ENCODE assay signal across 9 mouse cellular contexts in genomic region chr7:118841796-118842195, GRCm38 (mm10). TPM values are rescaled to one million over a fixed set of nuclear protein-coding genes. Genes with fewer than 3 reads are reported as not detected.
DNase-seq lines count a peak whose midpoint lies in the region; ATAC-seq and TF ChIP-seq lines count a peak whose summit lies in the region.
"Had no signal": no experiment of that assay in that cellular context is flagged by ENCODE, and none has a peak within 500 bp of the region (broad histone marks: within the 10 kb centered on the region; RNA-seq: fewer than 3 reads in every experiment).

No protein-coding gene starts in this region.

- H3K36me3 ChIP-seq in heart, embryonic 13.5 days: peaks cover 98% of the 10 kb centered on the region
- peaks cover 99% of the 10 kb centered on the region for H3K36me3 ChIP-seq in neural tube, embryonic 13.5 days
- H3K36me3 ChIP-seq in stomach, postnatal 0 days (ENCODE audit: control insufficient read depth, insufficient read depth, low read length): peaks cover 20% of the 10 kb centered on the region

- peaks cover 11% of the 10 kb centered on the region for H3K4me1 ChIP-seq in heart, embryonic 13.5 days
- H3K4me1 ChIP-seq in neural tube, embryonic 13.5 days (replicated peaks): peaks cover 6% of the 10 kb centered on the region; the same call in 1 of the 2 replicates
- H3K4me1 ChIP-seq in stomach, postnatal 0 days (replicated peaks; ENCODE audit: control insufficient read depth, insufficient read depth): no peaks in the 10 kb centered on the region

- H3K27ac ChIP-seq in heart, embryonic 13.5 days (replicated peaks): peak overlapping the region; percentile 59; the same call in 1 of the 2 replicates
- no peak overlapping the region for H3K27ac ChIP-seq in neural tube, embryonic 13.5 days (replicated peaks)
- no peak overlapping the region for H3K27ac ChIP-seq in stomach, postnatal 0 days (replicated peaks)

- no peak for ATAC-seq in heart, embryonic 13.5 days (ENCODE audit: extremely low read depth, insufficient number of reproducible peaks, low FRiP score, low TSS enrichment)
- ATAC-seq in neural tube, embryonic 13.5 days (ENCODE audit: low read depth): peak; percentile 45; the same call in 1 of the 2 replicates
- 0 out of 2 replicates have a peak, but pooled peaks have one; percentile 30 for ATAC-seq in stomach, postnatal 0 days (ENCODE audit: low FRiP score, low TSS enrichment)
- ATAC-seq in activated CD4-positive, CD25-positive, alpha-beta regulatory T cell, adult 4 months: no peak
- ATAC-seq in erythroid progenitor cell, adult 5-6 weeks (replicated peaks; ENCODE audit: low FRiP score, poor library complexity, severe bottlenecking): no peak

- H3K27me3 ChIP-seq in heart, embryonic 13.5 days (replicated peaks): no peaks in the 10 kb centered on the region
- H3K27me3 ChIP-seq in neural tube, embryonic 13.5 days: no peaks in the 10 kb centered on the region
- H3K27me3 ChIP-seq in stomach, postnatal 0 days (ENCODE audit: control insufficient read depth, insufficient read depth, low read length): no peaks in the 10 kb centered on the region
- H3K27me3 ChIP-seq: megakaryocyte, embryonic 14.5 days had no signal

- peak; percentile 20; the same call in 1 of the 2 replicates for TF ChIP-seq CTCF in stomach, postnatal 0 days (IDR thresholded peaks at IDR 0.05; ENCODE audit: low read depth)

- WGBS in heart, embryonic 13.5 days: 33% methylated on average over 1 of the region's 1 CpGs
- 63% methylated on average over 1 of the region's 1 CpGs for WGBS in neural tube, embryonic 13.5 days
- 26% methylated on average over 1 of the region's 1 CpGs for WGBS in stomach, postnatal 0 days

- no peaks in the 10 kb centered on the region for H3K9me3 ChIP-seq in heart, embryonic 13.5 days
- no peaks in the 10 kb centered on the region; the same call in 1 of the 2 replicates for H3K9me3 ChIP-seq in neural tube, embryonic 13.5 days
- H3K9me3 ChIP-seq in stomach, postnatal 0 days (ENCODE audit: control insufficient read depth, low read length): no peaks in the 10 kb centered on the region

- no peak for DNase-seq in heart, postnatal 36 days
- DNase-seq in neural tube, embryonic 10.5 days (ENCODE audit: extremely low spot score, low spot score): no peak
- DNase-seq in brain, adult 2 months (ENCODE audit: low read depth, low spot score): peak; percentile 87
- DNase-seq in stomach, postnatal 0 days (ENCODE audit: low spot score): no peak

- no peak overlapping the region for H3K4me3 ChIP-seq in heart, embryonic 13.5 days
- no peak overlapping the region for H3K4me3 ChIP-seq in neural tube, embryonic 13.5 days
- H3K4me3 ChIP-seq in stomach, postnatal 0 days (ENCODE audit: low read depth, low read length): no peak overlapping the region
- H3K4me3 ChIP-seq: megakaryocyte, embryonic 14.5 days had no signal

- intact Hi-C loops in heart, postnatal 36 days (cut with DNase I): no loop called here

- no peak overlapping the region for H3K4me2 ChIP-seq in heart, embryonic 13.5 days
- no peak overlapping the region for H3K4me2 ChIP-seq in neural tube, embryonic 13.5 days
- no peak overlapping the region for H3K4me2 ChIP-seq in stomach, postnatal 0 days (replicated peaks; ENCODE audit: low read depth)

- no peak overlapping the region for H3K9ac ChIP-seq in heart, embryonic 13.5 days
- H3K9ac ChIP-seq in neural tube, embryonic 13.5 days: no peak overlapping the region
- no peak overlapping the region for H3K9ac ChIP-seq in stomach, postnatal 0 days (ENCODE audit: low read length)

- TF ChIP-seq EP300 in stomach, postnatal 0 days (optimal IDR thresholded peaks at IDR 0.05): no peak

RNA-seq across cellular contexts. Expression of gene Iqck, which starts 13.8 kb away (rescaled TPM):
- polyA plus RNA-seq in heart, embryonic 13.5 days (2015; fragmentation: Nextera tagmentation; extraction: Ambion mirVana): 0.96 and 1.1 TPM in 2 replicates
- under 1 TPM; 0.33 to 0.35 TPM for total RNA-seq in heart, postnatal 36 days (2021)
- 2.4 and 3.8 TPM in 2 replicates for polyA plus RNA-seq in neural tube, embryonic 13.5 days (2015; fragmentation: Nextera tagmentation; extraction: Ambion mirVana)
- polyA plus RNA-seq in stomach, postnatal 0 days (2015; fragmentation: Nextera tagmentation; extraction: Ambion mirVana): 1.1 and 1.5 TPM in 2 replicates
- under 1 TPM in 1 of 2 experiments, not detected in 1; 0.12 TPM for polyA plus RNA-seq in activated CD4-positive, CD25-positive, alpha-beta regulatory T cell, adult 4 months (2017; shearing (Covaris generic))
- not detected in 2 replicates for total RNA-seq in erythroid progenitor cell, adult 5-6 weeks (2015; ENCODE audit: low replicate concordance)
- total RNA-seq in erythroid progenitor cell, adult 5-6 weeks (2017; ENCODE audit: low replicate concordance): not detected in 2 replicates

RNA-seq across cellular contexts. Expression of gene Knop1, which starts 14.3 kb away (rescaled TPM):
- polyA plus RNA-seq in heart, embryonic 13.5 days (2015; fragmentation: Nextera tagmentation; extraction: Ambion mirVana): 55.0 and 68.3 TPM in 2 replicates
- total RNA-seq in heart, postnatal 36 days (2021): 10 to 100 TPM; 14.3 to 19.5 TPM
- polyA plus RNA-seq in neural tube, embryonic 13.5 days (2015; fragmentation: Nextera tagmentation; extraction: Ambion mirVana): 86.4 and 96.5 TPM in 2 replicates
- polyA plus RNA-seq in stomach, postnatal 0 days (2015; fragmentation: Nextera tagmentation; extraction: Ambion mirVana): 41.7 and 51.4 TPM in 2 replicates
- 10 to 100 TPM; 22.5 to 26.4 TPM for polyA plus RNA-seq in activated CD4-positive, CD25-positive, alpha-beta regulatory T cell, adult 4 months (2017; shearing (Covaris generic))
- total RNA-seq in erythroid progenitor cell, adult 5-6 weeks (2015; ENCODE audit: low replicate concordance): 7.2 and 8.4 TPM in 2 replicates
- total RNA-seq in erythroid progenitor cell, adult 5-6 weeks (2017; ENCODE audit: low replicate concordance): 4.2 and 6.5 TPM in 2 replicates

Comparison
In these comparisons a context has a peak if more than half of its experiments do, and no peak if none do; other contexts are left out.
1. ATAC-seq: peak in neural tube, embryonic 13.5 days (single experiment) and stomach, postnatal 0 days (single experiment); none in heart, embryonic 13.5 days (single experiment), activated CD4-positive, CD25-positive, alpha-beta regulatory T cell, adult 4 months (single experiment) and erythroid progenitor cell, adult 5-6 weeks (single experiment).